Mouse (Mus musculus) G1E-ER4 (cell line): ENCODE results near the gene Gm7073. TPM values are rescaled to one million over a fixed set of nuclear protein-coding genes. Genes with fewer than 3 reads are reported as not detected.

Experiments used
- GATA1 ChIP-seq: IDR thresholded peaks from one replicate; pipeline ENCODE4 v1.8.0; 2012; ENCODE audit warnings: low read length, inconsistent platforms
- polyA plus RNA-seq: library from polyadenylated mRNA; stranded (reverse); fragments of >175 nt; gene quantifications from 2 replicates; pipeline ENCODE4 v1.2.3, GENCODE M21; 2012

The Gm7073 gene
- polyA plus RNA-seq: not detected in 2 replicates

DNA sequence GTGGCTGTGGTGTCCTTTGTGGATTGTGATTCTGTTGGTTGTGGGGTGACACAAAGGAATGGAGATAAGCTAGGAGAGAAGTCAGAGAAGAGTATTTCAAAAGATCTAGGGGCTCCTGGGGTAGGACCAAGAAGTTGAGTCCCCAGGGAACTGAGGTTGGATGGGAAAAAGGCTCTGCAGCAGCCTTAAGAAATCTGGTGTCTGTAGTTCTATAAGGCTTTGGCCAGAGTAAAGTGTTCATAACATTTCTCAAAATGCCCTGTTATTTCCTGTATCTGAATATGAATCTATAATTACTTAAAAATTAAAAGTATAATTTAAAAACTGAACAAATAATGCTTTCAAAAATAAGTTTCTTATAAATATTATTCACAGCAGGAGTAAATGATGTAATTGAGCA, at the start of gene Gm7073:
TSS of gene Gm7073 (minus strand) at position 101 of the 400 bp plus-strand sequence.
- TF ChIP-seq GATA1: no peak

DNA sequence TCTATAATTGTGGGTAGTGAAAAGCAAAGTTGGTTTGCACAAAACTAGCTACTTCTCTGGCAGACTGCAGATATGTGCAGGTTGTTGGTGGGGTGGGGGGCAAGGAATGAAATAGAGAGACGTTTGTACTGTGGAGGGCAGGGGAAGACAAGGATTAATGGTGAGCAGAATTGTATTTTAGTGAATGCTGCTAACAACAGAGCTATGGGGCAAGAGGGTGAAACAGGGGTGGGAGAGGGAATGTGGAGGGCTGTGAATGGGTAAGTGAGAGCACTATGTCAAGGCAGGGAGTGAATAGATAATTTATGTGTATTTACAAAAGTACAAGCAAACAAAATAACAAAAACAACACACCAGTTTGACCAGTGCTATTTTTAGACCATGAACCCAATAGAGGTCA, 31.5 kb upstream of the Gm7073 start:
- TF ChIP-seq GATA1: no peak

DNA sequence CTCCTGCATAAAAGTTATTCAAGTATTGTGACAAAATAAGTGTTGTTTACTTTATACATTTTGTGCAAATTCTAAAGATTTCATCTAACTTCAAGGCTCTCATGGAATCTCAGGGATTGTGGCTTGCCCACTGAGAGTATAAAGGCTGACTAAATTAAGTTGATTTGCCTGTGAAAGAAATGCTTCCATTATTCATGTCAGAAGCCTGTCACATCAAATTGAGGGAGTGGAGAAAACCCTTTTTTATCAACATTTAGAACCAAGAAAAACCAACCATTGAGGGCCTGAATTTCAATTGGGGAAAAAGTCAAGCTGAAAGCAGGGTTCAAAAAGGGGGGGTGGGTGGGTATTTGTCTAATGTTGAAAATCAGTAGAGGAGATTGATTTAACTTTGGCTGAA, 30.0 kb upstream of the Gm7073 start:
- no peak for TF ChIP-seq GATA1

DNA sequence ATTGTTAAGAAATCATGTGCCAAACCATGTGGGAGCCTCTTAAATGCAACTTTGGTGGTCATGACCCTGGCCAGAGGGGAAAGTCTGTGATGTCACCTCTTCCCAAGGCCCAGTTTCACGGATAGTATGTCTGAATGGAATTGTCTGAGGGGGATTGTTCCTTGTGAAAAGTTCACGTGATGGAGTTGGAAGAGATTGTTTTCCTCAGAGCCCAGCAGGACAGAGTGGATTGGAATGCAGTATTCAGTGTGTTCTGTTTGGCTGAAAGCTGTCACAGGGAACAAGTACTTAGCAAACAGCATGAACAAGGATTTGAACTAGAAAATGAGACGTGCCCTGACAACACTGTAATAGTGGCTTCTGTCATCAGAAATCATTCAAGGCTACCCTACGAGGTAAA, 16.2 kb upstream of the Gm7073 start:
- no peak for TF ChIP-seq GATA1

DNA sequence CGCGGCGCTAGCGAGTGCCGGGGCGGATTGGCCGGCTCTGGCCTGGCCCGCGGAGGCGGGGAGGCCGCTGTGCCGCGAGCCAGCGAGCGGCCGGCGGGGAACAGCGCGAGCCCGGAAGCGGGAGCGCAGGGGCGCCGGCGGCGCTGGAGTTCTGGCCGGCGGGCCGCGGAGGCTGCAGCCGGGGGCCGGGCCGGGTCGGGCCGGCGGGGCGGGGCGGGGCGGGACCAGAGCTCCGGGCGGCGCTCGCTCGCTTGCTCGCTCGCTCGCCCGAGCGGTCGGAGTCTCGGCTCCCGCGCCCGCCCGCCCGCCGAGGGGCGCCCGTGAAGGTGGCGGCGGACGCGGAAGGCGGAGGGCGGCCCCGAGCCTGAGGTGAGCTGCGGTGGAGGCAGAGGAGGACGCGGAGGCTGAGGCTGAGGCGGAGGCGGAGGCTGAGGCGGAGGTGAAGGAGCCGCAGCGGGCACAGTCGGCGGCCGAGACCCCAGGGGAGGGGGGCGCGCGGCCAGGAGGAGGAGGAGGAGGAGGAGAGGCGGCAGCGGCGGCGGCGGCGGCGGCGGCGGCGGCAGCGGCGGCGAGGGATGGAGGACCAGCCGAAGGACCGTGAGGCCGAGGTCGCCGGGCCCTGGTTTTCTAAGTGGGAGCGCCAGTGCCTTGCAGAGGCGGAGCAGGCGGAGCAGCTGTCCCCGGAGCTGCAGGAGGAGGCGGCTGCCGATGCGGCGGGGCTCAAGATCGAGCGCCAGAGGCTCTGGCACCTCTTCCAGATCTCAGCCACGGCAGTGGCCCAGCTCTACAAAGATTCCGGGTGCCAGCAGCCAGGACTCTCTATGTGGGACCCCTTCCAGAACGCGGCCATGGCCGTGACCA, 8.6 kb upstream of the Gm7073 start:
- no peak for TF ChIP-seq GATA1

DNA sequence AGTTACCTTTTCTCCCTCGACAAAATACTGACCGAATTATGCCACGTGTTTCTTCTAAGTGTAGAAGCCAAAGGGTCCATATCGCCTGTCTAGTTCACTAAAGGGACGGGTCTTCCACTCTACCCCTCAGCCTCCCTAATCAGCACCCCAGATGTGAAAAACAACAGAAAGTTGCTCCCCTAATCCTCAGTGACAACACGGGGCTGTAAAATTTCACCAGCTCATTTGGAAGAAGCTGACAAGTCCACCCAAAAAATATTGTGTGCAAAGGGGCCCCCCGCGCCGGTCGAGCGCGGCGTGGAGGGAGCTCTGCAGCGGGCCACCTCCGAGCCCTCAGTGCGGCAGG, 8.0 kb upstream of the Gm7073 start:
- TF ChIP-seq GATA1: no peak

DNA sequence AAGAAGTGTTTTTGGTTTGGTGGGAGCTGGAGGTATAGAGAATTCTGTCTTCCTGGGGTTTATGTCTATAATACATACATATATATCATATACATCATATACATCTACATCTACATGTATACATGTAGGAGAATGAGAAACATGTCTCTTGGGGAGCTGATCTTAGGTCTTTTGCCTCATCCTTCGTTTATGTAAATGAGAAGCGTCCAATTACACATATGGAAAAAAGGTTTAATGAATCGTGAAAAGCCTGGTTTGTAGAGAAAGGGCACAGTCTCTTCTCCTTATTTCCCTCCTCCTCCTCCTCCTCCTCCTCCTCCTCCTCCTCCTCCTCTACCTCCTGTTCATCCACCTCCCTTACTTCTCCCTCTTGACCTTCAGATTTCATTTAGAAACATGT, 6.9 kb upstream of the Gm7073 start:
- no peak for TF ChIP-seq GATA1

DNA sequence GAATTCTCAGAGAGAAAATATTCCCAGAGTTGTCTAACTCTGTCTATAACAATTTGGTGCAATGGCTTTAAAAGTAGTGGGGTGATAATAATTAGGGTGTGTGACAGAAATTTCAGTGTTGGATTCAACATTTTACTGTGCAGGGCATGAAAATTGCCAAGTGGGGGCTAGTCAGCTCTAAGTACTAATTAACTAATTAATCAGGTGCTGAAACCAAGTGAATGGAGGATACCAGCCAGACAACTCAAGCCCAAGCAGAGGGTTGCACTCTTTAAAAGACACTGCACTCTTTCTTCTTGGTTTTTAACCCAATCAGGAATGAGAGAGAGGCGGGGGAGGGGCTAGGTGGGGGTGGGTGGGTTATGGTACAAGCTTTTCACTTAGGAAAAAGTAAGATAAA, 6.4 kb upstream of the Gm7073 start:
- no peak for TF ChIP-seq GATA1

DNA sequence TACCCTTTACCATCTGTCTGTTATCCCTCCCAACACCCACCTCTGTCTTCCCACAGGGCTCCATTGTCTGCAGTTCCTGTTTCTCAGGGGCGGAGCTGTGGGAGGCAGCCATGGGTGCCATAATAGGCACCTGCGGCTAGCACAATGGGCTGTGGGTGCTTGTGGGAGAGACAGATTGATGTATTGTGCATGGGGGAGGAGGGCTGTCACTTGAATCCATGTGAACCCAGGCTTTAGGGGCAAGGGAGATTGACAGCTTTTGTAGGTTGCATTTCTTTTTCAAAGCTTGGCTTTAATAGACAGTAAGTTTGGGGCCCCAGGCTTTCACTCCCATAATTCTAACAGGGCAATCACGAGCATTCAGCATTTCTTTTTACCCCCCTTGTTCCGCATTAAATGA, 5.0 kb upstream of the Gm7073 start:
- no peak for TF ChIP-seq GATA1

DNA sequence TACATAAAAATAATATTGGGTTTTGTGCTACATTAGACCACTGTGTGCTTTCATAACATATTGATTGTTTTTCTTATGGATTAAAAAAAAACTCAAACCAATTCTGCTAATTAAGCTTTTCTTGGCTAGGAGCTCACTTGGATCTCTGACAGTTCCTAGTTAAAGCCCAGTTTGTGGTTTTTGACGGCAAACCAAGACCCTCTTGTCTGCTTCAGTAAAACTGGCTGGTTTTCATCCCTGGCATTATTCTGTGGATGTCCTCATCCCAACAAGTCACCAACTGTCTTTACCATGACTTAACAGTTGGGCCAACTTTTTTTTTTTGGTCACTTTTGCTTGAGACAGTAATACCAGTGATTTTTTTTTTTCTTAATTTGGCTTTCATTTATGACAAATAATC, 3.9 kb upstream of the Gm7073 start:
- no peak for TF ChIP-seq GATA1

DNA sequence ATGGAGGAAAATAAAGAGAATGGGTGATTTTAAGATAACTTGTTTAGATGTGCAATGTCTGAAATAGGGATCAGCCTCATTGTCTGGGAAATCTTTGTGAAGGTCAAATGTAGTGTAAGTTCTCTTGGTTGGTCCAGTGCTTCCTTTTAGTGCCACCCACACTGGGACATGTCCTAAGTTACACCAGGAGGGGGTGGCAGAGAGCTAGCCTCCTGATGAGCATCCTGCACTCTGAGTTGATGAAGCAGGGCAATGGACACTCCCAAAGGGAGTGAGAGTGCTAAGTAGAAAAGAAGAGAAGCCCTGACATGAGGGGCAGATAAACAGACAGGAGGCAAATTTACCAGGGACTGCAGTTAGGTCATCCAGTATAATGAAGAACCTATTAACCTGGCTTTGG, 35.1 kb downstream of the Gm7073 start:
- no peak for TF ChIP-seq GATA1

DNA sequence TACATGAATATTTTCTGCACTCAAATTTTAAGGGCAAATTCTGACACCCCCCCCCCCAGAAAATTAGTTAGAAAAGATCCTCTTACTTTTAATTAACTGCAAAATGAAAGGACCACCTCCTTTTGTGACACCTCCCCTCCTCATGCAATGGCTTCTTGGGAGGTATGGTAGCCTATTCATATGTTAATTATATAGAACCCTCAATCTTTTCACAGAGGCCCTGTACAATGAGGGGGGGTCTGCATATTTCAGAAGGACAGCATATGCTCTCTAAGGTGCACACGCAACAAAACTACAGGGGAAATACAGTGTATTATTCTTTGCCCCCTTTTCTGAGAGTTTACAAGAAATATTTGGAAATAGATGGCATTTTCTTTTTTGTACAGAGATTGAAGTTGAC, 41.3 kb downstream of the Gm7073 start:
- no peak for TF ChIP-seq GATA1

DNA sequence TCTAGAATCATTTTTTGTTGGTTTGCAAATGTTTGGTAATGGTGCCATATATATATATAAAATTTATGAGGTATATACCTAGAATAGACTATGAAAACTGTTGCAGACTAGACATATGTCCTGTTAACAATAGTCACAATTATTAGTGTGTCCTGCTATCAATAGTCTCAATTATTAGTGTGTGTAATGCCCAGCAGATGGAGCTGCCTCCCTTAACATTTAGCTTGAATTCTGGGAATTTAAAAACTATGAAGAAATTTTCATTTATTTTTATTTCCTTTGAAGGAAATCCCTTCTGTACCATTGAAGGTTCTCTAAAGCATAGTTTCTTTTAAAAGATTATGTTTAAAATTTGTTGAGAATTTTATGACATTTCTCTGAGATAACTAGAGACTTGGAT, 43.7 kb downstream of the Gm7073 start:
- TF ChIP-seq GATA1: no peak

DNA sequence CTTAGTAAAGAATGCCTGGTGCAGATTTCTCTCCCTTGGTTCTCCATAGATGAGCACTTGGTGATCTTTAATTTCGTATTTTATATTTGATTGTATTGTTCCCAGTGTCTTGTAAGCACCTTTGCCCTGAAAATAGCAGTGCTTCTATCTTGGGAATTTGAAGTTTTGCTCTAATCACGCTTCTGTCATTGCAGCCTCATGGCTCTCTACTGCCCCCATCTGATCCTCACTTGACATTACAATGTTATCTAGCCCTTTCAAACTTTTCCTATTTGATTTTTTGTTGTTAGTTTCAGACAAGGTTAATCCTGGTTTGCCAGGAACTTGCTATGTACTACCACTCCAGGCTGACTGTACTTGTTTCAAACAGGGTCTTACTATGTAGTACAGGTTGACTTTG, 75.3 kb downstream of the Gm7073 start:
- no peak for TF ChIP-seq GATA1

DNA sequence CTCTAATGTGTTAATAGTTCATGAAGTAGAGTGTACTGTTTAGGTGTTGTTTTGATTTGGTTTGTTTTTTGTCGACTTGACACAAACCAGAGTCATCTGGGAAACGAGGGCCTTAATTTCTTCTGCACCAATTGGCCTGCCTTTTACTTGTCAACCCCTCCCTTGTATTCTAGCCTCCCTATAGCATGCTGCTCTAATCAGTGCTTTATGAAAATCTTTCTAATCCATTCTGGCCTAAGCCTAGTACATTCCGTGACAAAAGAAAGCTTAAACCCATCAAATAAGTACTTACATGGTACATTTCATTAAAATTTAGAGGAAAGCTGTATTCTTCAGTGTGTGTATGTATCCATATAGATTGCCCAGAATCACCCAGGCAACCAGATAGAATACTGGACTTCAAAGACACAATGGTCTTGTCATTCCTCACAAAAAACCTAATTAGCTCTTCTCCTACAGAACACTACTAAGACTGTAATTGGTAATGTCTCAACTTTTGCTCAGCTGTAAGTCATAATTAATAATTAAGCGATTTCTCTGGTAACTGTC, 124.4 kb downstream of the Gm7073 start:
- no peak for TF ChIP-seq GATA1

DNA sequence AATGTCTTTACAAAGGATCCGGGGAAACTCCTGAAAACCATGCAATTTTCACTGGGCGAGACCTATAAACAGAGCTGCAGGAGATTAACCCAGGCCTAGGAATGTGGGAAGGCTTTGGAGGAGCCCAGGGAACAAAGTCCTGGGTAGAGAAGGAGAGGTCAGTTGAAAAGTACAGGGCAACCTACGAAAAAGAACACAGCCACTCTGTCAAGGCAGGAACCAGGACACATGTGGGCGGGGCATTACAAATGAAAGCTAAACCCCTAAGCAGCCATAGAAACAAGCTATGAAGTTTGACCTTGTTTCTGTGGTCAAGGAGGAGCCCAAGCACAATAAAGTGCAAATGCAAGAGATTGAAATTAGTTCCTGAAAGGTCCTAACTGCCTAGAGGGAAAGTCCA, 133.4 kb downstream of the Gm7073 start:
- TF ChIP-seq GATA1: no peak

DNA sequence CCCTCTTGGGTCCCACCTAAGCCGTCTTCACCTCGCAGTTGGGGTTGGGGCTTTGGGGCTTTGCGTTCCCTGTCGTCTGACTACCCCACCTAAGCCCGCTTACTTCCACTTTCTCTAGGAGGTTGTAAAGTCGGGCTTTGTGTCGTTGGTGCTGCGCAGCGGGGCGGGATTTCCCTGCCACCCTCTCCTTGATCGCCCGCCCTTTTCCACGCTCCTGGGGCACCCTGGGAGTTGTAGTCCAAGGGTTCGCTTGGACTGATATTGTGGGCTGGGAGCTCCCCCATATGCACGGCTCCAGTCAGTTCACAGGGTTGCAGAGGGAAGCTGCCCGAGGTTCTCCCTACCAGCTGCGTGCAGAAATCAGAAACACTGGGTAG, 134.4 kb downstream of the Gm7073 start:
- TF ChIP-seq GATA1: no peak

DNA sequence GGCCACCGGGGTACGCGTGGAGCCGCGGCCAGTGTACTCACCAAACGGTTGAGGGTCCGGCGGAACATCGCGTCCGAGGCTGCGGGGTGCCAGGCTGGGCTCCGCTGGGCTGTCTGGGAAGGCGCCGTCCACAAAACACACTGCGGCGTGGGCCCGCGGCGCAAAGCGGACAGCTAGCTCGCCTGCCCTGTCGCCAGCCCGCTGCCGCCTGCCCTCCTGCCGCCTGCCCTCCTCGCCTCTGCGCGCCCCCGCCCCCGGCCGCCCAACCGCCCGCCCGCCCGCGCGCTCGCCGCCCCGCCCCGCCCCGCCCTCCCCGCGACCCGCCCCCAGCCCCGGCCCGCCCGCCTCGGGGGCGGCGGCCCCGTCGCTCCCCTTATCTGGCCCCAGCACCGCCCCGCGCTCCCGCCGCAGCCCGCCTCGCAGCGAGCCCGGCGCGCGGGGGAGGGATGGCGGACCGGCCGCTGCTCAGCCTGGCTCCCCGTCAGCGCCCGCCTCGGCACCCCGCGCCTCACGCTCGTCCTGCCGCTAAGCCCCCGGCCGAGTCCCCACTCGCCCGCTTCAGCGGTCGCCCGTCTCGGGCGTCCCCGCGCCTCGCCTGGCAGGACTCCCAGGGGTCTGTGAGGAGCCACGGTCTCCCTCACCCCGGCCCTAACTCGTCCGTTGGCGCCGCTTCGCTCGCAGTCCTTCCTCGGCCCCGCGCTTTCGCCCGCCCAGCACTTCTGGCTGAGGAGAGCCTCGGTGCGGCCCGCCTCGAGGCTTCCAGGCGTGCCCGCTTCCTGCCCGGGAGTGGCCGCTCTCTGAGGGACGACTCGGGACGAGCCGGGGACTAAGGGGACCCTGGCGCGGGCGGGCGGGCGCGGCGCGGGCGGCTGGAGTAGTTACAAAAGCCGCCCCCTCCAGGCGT, 135.0 kb downstream of the Gm7073 start:
- no peak for TF ChIP-seq GATA1
